Mouse (Mus musculus) frontal cortex, postnatal 25 days (tissue): ENCODE data around the gene Eif3b.
"Not testable (repeated sequence)": the region's sequence is repeated elsewhere in the genome, so short reads cannot be mapped to it uniquely, and the experiment has no call there.

Source experiments
- DNase-seq, 2 experiments: peaks; one replicate each; pipeline ENCODE4 v3.0.0; 2022; ENCODE audit warnings: low spot score in 2 of 2

Gene Eif3b

DNA sequence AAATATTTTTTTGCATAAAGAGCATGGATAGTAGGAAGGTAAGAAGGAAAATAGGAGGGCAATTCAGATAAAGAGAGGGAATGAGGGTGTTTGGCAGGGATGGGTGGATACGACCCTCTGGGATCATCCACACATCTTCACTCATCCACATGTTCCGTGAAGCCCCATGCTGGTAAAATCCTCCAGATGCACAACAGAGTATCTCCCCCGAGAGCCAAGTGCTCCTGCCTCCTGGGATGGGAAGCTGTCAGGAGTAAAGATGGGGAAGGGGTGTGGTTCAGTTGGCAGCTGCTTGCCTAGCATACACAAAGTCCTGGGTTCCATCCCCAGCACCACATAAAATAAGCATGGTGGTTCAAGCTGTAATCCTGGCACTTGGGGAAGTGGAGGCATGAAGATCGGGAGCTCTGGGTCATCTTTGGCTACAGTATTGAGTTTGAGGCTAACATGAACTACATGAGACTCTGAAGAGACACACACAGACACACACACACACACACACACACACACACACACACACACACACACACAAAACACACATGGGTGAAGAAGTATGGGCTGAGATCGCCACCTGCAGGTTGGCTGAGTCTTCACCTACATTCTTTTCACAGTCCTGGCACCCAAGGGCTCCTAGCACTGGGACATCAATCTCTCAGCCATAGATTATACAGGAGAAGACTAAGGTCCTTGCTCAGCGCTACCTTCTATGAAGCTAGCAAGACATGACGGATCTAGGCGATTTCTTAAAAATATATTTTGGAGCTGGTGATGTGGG, 22.8 kb upstream of the Eif3b start:
- no peak for DNase-seq

DNA sequence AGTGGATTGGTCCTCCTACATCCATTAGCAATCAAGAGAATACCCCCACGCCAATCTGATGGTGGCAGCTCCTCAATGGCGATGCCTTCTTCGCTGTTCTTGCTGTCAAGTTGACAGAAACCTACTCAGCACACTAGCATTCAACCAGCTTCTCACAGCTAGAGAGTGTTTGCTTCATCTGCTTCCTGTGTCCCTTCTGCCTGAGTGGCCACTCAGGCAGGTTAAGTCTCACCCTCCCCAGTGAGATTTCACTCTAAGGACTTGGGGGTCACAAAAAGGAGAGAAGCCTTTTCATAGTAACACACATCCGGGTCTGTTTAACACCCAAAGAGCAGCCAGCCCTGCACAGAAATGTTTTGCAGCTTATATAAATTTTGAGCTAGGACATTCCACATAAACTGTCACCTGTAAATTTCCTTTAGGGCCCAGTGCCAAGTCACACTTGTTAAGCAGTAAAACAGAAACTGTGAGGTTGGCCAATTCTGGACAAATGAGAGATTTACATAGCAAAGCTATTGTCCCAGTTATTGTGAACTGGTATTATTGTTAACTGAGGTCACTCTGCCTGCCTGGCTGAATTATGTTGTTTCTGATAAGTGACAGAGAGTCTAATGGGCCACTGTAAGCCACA, 16.4 kb upstream of the Eif3b start:
- no peak for DNase-seq

DNA sequence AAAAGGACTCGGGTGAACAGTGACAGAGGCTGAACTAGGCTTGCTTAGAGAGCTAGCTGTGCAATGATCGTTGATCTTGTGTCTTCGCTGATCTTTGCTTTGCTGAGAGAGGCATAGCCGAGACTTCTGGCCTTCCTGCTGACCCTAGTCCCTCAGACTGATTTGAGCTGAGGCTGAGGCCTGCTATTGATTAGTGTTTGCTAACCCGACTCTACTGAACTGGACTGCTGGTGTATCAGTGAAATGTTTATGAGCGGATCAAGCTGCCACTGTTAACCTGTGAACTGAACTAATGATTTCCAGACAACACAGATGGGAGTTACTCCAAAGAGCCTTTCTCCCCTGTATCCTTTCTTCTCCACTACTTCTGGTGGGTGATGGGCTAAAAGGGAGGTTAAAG, 14.0 kb upstream of the Eif3b start:
- no peak for DNase-seq

DNA sequence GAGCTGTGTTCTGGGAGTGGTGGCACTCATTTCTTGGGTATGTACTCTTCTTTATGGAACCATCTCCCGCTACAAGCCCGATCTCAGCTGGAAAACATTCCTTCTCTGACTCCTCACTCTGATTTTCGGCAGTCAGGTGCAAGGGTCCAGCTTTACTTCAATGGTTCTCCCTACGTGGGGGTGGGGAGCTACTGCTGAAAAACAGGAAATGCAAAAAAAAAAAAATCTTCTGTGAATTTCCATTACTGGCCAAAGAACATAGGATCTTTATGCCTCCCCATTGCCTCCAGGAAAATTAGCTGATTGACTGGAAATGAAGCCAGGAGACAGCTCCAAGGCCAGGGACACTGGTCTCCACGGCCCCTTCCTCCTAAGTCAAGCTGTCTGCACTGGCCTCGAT, 12.5 kb upstream of the Eif3b start:
- no peak for DNase-seq

DNA sequence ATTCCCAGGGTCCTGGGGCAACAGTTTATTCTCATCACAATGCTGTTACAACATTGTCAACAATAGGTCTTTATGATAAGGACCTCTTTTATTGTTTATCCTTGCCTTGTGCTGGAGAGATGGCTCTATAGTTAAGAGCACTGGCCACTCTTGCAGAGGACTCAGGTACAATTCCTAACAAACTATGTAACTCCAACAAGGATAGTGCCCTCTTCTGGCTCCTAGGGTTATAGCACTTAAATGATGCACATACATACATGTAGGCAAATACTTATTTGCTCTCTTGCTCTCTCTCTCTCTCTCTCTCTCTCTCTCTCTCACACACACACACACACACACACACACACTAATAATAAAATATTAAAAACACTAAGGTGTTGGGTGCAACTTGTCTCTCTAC, 10.3 kb upstream of the Eif3b start:
- no peak for DNase-seq

DNA sequence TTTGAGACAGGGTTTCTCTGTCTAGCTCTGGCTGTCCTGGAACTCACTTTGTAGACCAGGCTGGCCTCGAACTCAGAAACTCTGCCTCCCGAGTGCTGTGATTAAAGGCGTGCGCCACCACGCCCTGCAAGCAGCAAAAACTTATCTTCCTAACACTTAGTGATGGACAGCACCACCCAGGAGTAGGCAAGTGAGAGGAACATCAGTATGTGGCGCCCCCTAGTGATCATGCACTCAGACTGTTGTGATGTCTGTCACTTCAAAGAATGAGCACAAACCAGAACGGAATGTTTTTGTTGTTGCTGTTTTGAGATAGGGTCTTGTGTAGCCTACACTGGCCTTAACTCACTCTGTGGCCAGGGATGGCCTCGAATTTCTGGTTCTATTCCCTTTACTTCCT, 7.8 kb upstream of the Eif3b start:
- DNase-seq: peak; percentile 33 to 37

DNA sequence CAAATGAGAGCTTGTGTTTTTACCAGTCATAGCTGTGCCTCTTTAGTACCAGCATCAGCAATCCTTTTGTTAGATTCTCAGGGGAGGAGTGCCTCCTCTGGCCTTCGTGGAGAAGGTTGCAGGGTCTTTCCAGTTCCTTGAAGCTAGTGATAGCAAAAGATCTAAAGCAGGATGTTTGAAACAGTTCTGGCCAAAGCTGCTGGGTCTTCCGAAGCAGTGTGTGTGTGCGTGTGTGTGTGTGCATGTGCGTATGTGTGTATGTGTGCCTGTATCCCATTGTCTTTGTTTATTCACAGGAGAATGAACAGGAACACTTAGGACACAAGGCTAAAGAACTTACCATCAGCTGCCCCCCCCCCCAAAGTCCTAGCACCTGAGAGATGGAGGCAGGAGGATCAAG, 4.5 kb upstream of the Eif3b start:
- DNase-seq: no peak

DNA sequence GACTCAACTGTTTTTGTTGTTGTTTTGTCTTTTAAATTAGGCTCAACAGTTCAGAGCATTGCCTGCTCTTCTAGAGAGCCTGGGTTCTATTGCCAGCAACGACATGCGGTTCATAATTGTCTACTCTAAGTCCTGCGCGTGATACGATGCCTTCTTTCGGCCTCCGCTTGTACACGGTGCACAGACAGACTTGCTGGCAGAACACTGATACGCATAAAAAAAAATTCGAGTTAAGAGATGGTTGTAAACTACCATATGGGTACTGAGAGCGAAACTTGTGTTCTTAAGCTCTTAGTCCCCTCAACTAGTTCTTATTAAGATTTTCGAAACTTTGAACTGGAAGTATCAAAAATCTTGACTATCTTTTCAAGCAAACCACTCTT, 1.0 kb upstream of the Eif3b start:
- no peak for DNase-seq

DNA sequence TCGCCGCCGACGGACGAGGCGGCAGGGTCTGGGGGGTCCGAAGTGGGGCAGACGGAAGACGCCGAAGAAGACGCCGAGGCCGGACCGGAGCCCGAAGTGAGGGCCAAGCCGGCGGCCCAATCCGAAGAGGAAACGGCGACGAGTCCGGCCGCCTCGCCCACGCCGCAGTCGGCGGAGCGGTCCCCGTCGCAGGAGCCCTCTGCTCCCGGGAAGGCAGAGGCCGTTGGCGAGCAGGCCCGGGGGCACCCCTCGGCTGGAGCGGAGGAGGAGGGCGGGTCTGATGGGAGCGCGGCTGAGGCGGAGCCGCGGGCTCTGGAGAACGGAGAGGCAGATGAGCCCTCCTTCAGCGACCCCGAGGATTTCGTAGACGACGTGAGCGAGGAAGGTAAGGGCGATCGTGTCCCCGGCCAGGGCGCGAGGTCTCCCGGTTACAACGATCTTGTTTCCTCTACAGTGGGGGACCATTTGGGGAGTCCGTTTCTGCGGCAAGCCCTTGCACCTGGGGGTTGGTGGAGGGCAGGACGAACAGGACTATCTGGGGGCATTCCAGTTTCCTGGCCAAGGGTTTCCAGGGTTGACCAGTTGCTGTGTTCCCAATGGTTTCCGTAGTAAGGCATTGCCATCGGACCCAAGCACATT, 433 bp downstream of the Eif3b start:
- DNase-seq: peak in 1 of 2 experiments; percentile 20

DNA sequence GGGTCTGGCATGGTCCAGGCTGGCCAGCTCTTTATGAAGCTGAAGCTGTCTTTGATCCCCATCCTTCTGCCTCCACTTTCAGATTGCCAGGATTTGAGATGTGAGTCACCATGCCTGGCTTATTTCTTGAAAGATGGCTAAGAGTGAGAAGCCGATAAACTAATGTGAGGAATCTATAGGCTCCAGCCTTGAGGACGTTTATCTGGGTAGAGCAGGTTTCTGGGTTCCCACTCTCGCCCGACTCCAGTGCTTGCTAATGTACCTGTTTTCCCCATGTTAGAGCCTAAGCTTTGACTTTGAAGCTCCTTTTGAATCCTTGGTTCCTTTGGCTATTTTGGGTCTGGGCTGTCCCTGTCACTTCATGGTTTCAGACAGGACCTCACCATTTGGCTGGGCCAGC, 1.5 kb downstream of the Eif3b start:
- DNase-seq: no peak

DNA sequence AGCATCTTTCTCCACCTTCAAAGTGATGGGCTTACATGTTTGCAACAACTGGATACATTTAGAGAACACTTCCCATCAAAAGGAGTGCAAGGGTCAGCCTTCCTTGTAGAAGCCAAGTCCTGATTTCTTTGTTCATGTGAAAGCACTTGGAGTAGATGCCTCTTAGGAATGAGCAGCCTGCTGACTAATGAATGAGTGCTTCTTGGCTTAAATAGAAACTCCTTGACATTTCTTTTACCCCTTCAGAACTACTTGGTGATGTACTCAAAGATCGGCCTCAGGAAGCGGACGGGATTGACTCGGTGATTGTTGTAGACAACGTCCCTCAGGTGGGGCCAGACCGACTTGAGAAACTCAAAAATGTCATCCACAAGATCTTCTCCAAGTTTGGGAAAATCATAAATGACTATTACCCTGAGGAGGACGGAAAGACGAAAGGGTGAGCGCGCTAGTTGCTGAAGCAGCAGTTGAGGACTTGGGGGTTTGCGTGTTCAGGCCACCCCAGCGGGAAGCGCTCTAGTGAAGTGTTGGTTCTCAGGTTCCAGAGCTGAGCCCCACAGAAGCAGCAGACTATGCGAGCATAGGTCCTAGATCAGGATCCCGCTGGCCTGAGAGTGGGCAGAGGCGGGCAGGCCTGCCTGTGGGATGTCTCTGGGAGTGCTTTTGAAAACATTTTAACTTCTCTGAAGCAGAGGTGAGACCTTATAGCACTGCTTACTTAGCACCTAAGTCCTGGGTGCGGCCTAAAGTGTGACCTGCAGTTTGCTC, 6.1 kb downstream of the Eif3b start:
- no peak for DNase-seq

DNA sequence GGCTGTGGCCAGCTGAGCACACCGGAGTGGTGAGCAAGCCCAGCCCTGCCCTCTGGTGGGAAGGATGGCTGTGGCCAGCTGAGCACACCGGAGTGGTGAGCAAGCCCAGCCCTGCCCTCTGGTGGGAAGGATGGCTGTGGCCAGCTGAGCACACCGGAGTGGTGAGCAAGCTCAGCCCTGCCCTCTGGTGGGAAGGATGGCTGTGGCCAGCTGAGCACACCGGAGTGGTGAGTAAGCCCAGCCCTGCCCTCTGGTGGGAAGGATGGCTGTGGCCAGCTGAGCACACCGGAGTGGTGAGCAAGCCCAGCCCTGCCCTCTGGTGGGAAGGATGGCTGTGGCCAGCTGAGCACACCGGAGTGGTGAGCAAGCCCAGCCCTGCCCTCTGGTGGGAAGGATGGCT, 20.0 kb downstream of the Eif3b start:
- DNase-seq: not testable (repeated sequence)

DNA sequence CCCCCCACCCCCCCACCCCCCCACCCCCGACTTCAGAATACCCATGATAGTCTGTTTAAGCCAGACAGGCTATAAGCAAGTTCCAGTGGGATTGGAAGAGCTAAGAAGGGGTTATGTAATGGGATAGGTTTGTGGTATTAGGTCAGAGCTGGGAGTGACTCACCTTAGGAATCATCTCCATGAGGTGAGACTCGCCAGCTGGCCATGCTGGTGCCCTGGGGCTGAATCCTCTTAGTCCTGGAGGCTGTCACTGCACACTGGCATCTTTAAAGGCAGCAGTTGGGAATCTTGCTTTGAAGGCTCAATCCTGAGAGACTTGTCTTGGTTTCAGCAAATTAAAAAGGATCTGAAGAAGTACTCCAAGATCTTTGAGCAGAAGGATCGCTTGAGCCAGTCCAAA, 22.3 kb downstream of the Eif3b start:
- DNase-seq: no peak

DNA sequence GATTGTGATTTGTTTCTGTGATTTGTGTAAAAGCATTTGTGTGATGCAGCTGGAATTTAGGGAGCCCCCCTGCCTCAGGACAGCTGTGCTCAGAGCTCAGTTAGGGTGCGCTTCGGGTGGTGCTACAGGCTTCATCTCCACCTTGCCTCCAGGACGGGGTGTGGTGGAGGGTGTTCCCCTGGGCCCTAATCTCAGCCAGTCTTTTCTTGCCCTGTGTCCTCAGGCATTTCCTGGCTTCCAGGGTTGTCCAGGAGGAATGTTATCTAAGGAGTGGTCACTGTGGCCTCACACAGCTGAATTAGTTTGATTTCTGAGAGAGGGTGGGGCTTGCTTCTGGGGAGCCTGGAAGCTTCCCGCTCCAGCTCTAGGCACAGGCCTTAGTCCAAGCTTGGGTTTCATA, 24.9 kb downstream of the Eif3b start:
- no peak for DNase-seq

DNA sequence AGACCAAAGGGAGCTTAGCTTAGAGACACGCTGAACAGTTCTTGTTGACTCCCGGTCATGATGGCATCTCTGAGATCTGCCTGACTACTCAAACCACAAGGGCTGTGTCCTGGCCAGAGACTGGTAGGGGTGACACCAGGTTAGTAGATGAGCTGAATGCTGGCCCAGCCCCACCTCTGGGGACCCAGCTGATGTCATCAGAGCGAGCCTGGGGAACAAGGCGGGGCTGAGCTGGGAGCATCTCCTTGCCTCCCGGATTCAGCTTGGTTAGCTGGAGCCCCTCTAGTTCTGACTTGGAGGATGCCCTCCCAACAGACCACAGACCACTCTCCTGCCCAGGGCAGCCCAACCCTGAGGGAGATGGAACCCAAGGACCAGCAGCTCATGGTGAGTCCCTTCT, 26.2 kb downstream of the Eif3b start, which contains the start of gene Gm4869:
TSS of gene Gm4869 (plus strand) at position 301 of the 400 bp plus-strand sequence.
- DNase-seq: no peak

DNA sequence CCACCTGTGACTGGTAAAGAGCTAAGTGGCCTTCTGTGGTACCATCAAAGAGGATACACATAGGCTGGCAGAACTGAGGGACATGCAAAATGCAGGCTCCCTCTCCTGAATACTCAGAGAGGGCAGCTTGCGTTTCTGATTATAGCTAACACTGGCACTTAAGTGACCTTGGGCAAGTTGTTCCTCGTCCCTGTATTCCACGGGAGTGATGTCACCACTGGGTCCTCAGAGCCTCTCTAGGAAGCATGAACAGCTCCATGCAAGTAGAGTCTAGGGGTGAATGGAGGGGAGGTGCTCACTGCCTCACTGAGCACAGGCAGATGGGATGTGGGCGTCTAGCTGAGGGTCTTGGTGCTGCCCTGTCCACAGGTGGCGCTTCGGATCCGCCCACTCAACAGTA, 26.9 kb downstream of the Eif3b start:
- no peak for DNase-seq

DNA sequence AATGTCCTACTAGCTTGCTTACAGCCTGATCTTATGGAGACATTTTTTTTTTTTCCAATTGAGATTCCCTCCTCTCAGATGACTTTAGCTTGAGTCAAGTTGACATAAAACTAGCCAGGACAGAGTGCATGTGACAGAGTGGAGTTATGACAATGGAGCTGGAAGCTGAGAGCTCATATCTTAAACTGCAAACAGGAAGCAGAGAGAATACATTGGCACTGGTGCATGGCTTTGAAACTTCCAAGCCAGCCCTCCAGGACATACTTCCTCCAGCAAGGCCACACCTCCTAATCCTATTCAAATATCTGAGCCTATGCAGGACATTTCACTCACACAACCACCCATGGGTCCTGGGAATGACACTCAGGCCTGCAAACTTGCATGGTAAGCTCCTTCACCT, 35.4 kb downstream of the Eif3b start:
- DNase-seq: no peak

DNA sequence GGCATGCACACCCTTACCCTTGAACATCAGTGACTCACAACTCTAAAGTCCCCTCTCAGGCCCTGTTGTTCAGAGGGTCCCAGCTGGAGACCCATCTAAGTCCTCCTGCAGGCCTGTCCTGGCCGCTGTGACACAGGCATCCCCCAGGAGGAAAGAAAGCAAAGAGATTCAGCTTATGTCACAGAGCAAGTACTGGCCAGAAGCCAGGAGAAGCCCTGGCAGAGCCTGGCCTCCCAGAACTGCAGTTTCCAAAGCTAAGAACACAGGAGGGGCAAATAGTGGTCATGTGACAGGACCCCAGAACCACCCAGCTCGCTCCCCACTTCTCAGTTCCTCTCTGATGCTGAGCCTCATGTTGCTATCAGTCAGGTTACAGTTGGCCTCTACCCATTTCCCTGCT, 36.3 kb downstream of the Eif3b start:
- DNase-seq: no peak

DNA sequence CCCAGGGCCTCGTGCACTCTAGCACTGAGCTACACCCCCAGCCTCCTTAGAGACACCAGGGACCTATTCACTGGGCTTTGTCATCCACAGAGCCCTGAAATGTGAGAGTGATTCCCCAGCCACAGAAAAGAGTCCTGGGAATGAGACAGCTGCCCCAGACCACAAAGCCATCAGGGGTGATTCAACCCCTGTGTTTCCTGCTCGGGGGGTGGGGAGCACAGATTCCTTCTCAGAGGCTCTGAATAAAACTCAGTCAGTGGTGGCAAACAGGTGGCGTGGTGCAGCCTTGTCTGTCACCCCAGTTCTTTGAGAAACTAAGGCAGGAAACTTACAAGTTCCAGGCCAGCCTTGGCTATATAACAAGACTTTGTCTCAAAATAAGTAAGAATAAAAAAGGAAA, 42.3 kb downstream of the Eif3b start:
- no peak for DNase-seq

DNA sequence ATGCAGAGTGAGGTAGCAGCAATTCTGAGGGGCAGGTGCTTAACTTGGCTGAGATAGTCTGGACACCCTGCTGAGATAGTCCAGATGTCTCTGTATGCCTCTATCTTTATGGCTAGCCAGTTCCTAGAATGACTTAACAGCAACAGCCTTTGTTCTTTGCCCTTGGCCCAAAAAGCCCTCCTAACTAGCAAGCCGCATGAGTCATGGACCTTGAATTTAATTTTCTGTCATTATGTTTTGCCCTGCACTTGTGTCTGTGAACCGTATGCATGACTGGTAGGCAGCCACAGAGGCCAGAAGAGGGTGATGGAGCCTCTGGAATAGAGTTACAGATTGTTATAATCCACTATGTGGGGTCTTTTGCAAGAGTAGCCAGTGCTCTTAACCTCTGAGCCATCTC, 44.0 kb downstream of the Eif3b start:
- not testable (repeated sequence) for DNase-seq

DNA sequence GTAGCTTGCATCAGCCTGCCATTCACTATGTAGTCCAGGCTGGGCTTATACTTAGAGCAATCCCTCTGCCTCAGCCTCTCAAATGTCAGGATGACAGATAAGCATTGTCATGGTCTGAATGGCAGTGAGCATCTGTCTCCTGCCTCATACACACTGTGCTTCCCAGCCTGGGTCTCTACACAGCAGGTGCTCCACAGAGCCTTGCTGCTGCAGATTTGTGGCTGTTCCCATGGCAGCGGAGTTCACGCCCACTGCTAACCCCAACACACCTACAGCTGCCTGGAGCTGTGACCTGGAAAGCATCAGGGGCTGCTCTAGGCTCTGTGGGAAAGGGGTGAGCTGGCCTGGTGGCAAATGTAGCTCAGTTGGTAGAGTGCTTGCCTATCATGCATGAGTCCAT, 45.8 kb downstream of the Eif3b start:
- no peak for DNase-seq

DNA sequence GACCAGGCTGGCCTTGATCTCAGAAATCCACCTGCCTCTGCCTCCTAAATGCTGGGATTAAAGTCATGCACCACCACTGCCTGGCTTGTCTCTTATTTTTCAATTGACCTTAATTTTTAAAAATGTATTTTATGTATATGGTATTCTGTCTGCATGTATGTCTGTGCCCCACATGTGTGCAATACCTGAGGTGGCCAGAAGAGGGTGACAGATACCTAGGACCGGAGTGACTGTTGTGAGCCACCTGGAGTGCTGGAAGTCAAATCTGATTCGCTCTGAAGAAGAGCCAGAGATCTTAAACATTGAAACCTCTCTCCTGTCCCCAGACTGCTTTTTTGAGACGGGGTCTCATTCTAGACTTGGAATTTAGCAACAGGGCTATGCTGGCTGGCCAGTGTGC, 53.2 kb downstream of the Eif3b start:
- no peak for DNase-seq
